Mouse (Mus musculus): ENCODE results near the gene Ints6.

GRCm38 (mm10) chr14:62759771-62760320 lies 1.1 kb downstream of the Ints6 start:
- TF ChIP-seq EP300 (optimal IDR thresholded peaks at IDR 0.05) (no peak), CTCF (IDR thresholded peaks at IDR 0.05; ENCODE audit: low read depth) (no peak; the same call in 1 of the 2 replicates)

All from stomach, postnatal 0 days (tissue).